Mouse (Mus musculus) kidney, embryonic 14.5 days (tissue): ENCODE measurements at regions not wholly inside any gene's neighbourhood (a gene's known extent, or its start where the extent isn't known, plus 50 kb on each side); places are given as distances from the start of the nearest gene placed in this dataset.
"Not testable (repeated sequence)": the region's sequence is repeated elsewhere in the genome, so short reads cannot be mapped to it uniquely, and the experiment has no call there.

Experiments
- ATAC-seq: fragments of 200-750 bp; cut with Nextera tagmentation; 2 replicates; pipeline ENCODE4 v1.8.0; 2017; ENCODE audit warnings: moderate number of reproducible peaks, mild to moderate bottlenecking, moderate TSS enrichment, moderate library complexity; ENCODE audit not compliant: low FRiP score, low TSS enrichment
- H3K27ac ChIP-seq: fragments of 300-500 bp; sonication (generic); 2 replicates; pipeline ENCODE4 v1.5.1; 2014; ENCODE audit warnings: low read depth, mild to moderate bottlenecking, low read length, moderate library complexity, mixed read lengths
- H3K27me3 ChIP-seq: fragments of 300-500 bp; sonication (generic); 2 replicates; pipeline ENCODE4 v1.6.1; 2014; ENCODE audit warnings: mild to moderate bottlenecking, low read length; ENCODE audit not compliant: control insufficient read depth, insufficient read depth
- H3K36me3 ChIP-seq: fragments of 300-500 bp; sonication (generic); 2 replicates; pipeline ENCODE4 v1.6.1; 2014; ENCODE audit warnings: low read length, mixed read lengths; ENCODE audit not compliant: control insufficient read depth, insufficient read depth
- H3K4me1 ChIP-seq: fragments of 300-500 bp; sonication (generic); 2 replicates; pipeline ENCODE4 v1.6.1; 2014; ENCODE audit warnings: low read length, mixed read lengths; ENCODE audit not compliant: control insufficient read depth, insufficient read depth
- H3K4me2 ChIP-seq: fragments of 300-500 bp; sonication (generic); replicated peaks from 2 replicates; pipeline ENCODE4 v1.6.1; 2014; ENCODE audit warnings: low read depth, mild to moderate bottlenecking, low read length
- H3K4me3 ChIP-seq: fragments of 300-500 bp; sonication (generic); 2 replicates; pipeline ENCODE4 v1.5.1; 2014; ENCODE audit warnings: mild to moderate bottlenecking, low read length
- H3K9ac ChIP-seq: fragments of 300-500 bp; sonication (generic); 2 replicates; pipeline ENCODE4 v1.6.1; 2014; ENCODE audit warnings: low read depth, mild to moderate bottlenecking, low read length, moderate library complexity
- H3K9me3 ChIP-seq: fragments of 300-500 bp; sonication (generic); 2 replicates; pipeline ENCODE4 v1.6.1; 2016; ENCODE audit warnings: low read length; ENCODE audit not compliant: control insufficient read depth
- WGBS: fragments of 180-500 bp; shearing (Covaris S2); extraction: QIAGEN DNeasy Blood & Tissue Kit; methylation state at CpG from one replicate; pipeline ENCODE4 v1.1.7; 2014; 5-methylcytosine and 5-hydroxymethylcytosine counted together

DNA sequence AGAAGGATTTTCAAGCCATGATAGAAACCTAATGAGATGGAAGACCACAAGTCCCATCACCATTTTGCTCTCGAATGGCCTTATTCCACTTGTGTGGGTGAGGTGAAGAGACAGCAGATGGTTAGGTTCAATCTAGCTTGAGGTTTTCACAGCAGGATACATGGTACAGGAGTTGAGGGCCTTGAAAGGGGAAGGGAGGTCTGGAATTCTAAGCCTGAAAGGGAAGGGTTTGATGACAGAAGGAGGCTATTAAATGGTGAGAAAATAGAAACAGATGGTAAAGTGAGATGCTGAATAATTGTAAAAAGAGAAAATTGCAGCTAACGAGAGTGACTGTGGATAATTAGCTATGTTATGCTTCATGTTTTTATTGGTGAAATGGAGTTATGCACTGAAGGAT lies 67.8 kb upstream of the Plcxd3 start:
- 86% methylated on average over 2 of the region's 2 CpGs for WGBS
- no peak overlapping the region for H3K4me3 ChIP-seq
- H3K27me3 ChIP-seq, result no peaks in the 10 kb centered on the region
- ATAC-seq, result no peak
- no peak overlapping the region for H3K4me2 ChIP-seq
- no peaks in the 10 kb centered on the region for H3K9me3 ChIP-seq
- no peaks in the 10 kb centered on the region for H3K4me1 ChIP-seq
- H3K9ac ChIP-seq, result no peak overlapping the region
- H3K36me3 ChIP-seq, result no peaks in the 10 kb centered on the region
- no peak overlapping the region for H3K27ac ChIP-seq

- not testable (repeated sequence) for H3K4me2 ChIP-seq, H3K27ac ChIP-seq, H3K4me1 ChIP-seq, H3K9me3 ChIP-seq, H3K36me3 ChIP-seq, H3K4me3 ChIP-seq, ATAC-seq, H3K9ac ChIP-seq, H3K27me3 ChIP-seq
- WGBS, result 76% methylated on average over 3 of the region's 3 CpGs
These were observed 61.6 kb upstream of the Plcxd3 start for GRCm38 (mm10) chr15:4313698-4314097.

DNA sequence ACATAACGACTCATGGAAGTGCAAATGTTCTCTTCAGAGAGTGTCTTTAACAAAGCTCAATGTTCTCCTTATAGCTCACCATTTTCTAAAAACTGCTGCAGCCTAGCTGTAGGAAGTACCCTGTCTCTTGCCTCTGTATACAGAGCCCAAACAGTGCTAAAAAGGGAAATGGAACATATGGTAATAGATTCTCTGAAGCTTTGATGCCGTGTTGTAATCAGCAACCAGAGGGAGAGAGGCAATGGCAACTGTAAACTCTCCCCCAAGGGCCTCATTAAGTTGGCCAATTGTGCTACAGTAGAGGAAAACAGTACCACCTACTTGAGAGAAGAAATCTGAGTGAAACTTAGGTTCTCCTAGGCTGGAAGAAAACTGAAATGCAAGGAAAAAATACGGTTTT lies 59.4 kb upstream of the Plcxd3 start:
- H3K36me3 ChIP-seq, result no peaks in the 10 kb centered on the region
- H3K4me1 ChIP-seq, result no peaks in the 10 kb centered on the region
- no peaks in the 10 kb centered on the region for H3K27me3 ChIP-seq
- H3K4me2 ChIP-seq, result no peak overlapping the region
- H3K9ac ChIP-seq, result no peak overlapping the region
- H3K4me3 ChIP-seq, result no peak overlapping the region
- 47% methylated on average over 3 of the region's 3 CpGs for whole genome bisulfite sequencing
- no peak overlapping the region for H3K27ac ChIP-seq
- no peaks in the 10 kb centered on the region for H3K9me3 ChIP-seq
- no peak for ATAC-seq
